Comparison of ENCODE assay signal across 11 mouse cellular contexts in the genomic region with DNA sequence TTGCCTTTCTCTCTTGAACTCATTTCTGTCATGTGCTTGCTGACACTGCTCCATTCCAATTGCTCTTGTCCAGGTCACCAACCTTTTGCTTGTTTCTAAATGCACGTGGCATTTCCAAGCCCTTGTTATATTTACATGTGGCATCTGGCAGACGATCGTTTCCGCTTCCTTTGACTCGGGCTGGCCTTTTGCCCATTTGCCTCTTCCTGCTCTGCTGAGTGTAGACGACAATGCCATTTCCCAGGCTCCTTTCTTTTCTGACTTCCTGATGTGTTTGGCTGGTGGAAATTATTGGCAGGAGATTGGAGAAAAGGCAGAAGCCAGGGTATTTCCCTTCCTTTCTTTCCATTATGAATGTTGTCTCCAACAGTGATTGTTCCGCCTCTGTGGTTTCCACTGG. TPM values are rescaled to one million over a fixed set of nuclear protein-coding genes. Genes with fewer than 3 reads are reported as not detected.
A peak's percentile ranks its signal among the peaks of the same experiment; 100 is the strongest.
DNase-seq lines count a peak whose midpoint lies in the region; ATAC-seq and TF ChIP-seq lines count a peak whose summit lies in the region.
"Had no signal": no experiment of that assay in that cellular context is flagged by ENCODE, and none has a peak within 500 bp of the region (broad histone marks: within the 10 kb centered on the region; RNA-seq: fewer than 3 reads in every experiment).

No protein-coding gene starts in this region.

- no peak overlapping the region for H3K4me3 ChIP-seq in kidney, postnatal 0 days (replicated peaks; ENCODE audit: low read depth, low read length)
- no peak overlapping the region for H3K4me3 ChIP-seq in limb, embryonic 10.5 days
- H3K4me3 ChIP-seq: midbrain, embryonic 12.5 days had no signal

- ATAC-seq in kidney, postnatal 0 days (replicated peaks; ENCODE audit: low FRiP score, low read depth) = no peak
- ATAC-seq in inflammation-experienced regulatory T-cells, adult 6 months = no peak
- ATAC-seq: forebrain, embryonic 14.5 days had no signal

- H3K9ac ChIP-seq in kidney, postnatal 0 days (ENCODE audit: low read depth, low read length) = no peak overlapping the region
- H3K9ac ChIP-seq: midbrain, embryonic 12.5 days had no signal

- no peak for TF ChIP-seq CTCF in kidney, postnatal 0 days (IDR thresholded peaks at IDR 0.05; ENCODE audit: low read depth)

- WGBS in kidney, postnatal 0 days = 65% methylated on average over 7 of the region's 7 CpGs
- WGBS in limb, embryonic 10.5 days = 85% methylated on average over 7 of the region's 7 CpGs

- DNase-seq in gastrocnemius, postnatal 10 days = peak; percentile 18
- no peak for DNase-seq in gastrocnemius, adult 8-10 months (ENCODE audit: low spot score in 2 of 2)
- DNase-seq in spleen, postnatal 36 days (ENCODE audit: low spot score in 2 of 2) = peak; percentile 8 to 19
- no peak for DNase-seq in spleen, postnatal 14 days (ENCODE audit: low spot score in 2 of 2)
- DNase-seq in kidney, postnatal 0 days (ENCODE audit: low spot score) = peak; percentile 16
- no peak for DNase-seq in limb, embryonic 10.5 days (ENCODE audit: low spot score)
- no peak for DNase-seq in spleen, adult 12 weeks (ENCODE audit: low spot score)

- H3K27me3 ChIP-seq in kidney, postnatal 0 days (ENCODE audit: insufficient read depth, low read length) = no peaks in the 10 kb centered on the region
- no peaks in the 10 kb centered on the region for H3K27me3 ChIP-seq in limb, embryonic 10.5 days (ENCODE audit: low read depth, poor library complexity, severe bottlenecking)
- H3K27me3 ChIP-seq: CH12.LX; midbrain, embryonic 12.5 days had no signal

- H3K9me3 ChIP-seq in kidney, postnatal 0 days (replicated peaks; ENCODE audit: low read length) = no peaks in the 10 kb centered on the region
- H3K9me3 ChIP-seq in limb, embryonic 10.5 days (replicated peaks) = no peaks in the 10 kb centered on the region
- H3K9me3 ChIP-seq: midbrain, embryonic 12.5 days had no signal

- no peak overlapping the region for H3K27ac ChIP-seq in kidney, postnatal 0 days
- H3K27ac ChIP-seq in limb, embryonic 10.5 days = no peak overlapping the region
- H3K27ac ChIP-seq: midbrain, embryonic 12.5 days had no signal

- no peak overlapping the region for H3K4me2 ChIP-seq in kidney, postnatal 0 days (ENCODE audit: low read length)
- H3K4me2 ChIP-seq: midbrain, embryonic 12.5 days had no signal

- no peaks in the 10 kb centered on the region for H3K4me1 ChIP-seq in kidney, postnatal 0 days (replicated peaks; ENCODE audit: insufficient read depth, low read length)
- H3K4me1 ChIP-seq in limb, embryonic 10.5 days = no peaks in the 10 kb centered on the region
- H3K4me1 ChIP-seq: midbrain, embryonic 12.5 days had no signal

- no peaks in the 10 kb centered on the region for H3K36me3 ChIP-seq in kidney, postnatal 0 days (ENCODE audit: insufficient read depth, low read length)
- H3K36me3 ChIP-seq in limb, embryonic 10.5 days = no peaks in the 10 kb centered on the region
- H3K36me3 ChIP-seq: midbrain, embryonic 12.5 days had no signal

RNA-seq across cellular contexts. Expression of a gene that starts 34.3 kb away (rescaled TPM):
- 10 to 100 TPM; 45.4 to 45.8 TPM for total RNA-seq in gastrocnemius, postnatal 10 days (2021)
- 10 to 100 TPM; 36.5 to 46.1 (median 38.1) TPM for total RNA-seq in gastrocnemius, adult 8-10 months (2022)
- polyA plus RNA-seq in kidney, postnatal 0 days (2015; fragmentation: Nextera tagmentation; extraction: Ambion mirVana) = 157 and 163 TPM in 2 replicates
- polyA plus RNA-seq in limb, embryonic 10.5 days (2016; fragmentation: Nextera tagmentation; extraction: Ambion mirVana) = 125 TPM in 2 replicates
- 100 to 1,000 TPM; 124 to 197 (median 127) TPM for polyA plus RNA-seq in inflammation-experienced regulatory T-cells, adult 6 months (2017; shearing (Covaris generic))

RNA-seq across cellular contexts. Expression of a gene that starts 34.5 kb away (rescaled TPM):
- 10 to 100 TPM; 12.1 to 13.8 TPM for total RNA-seq in gastrocnemius, postnatal 10 days (2021)
- 10 to 100 TPM in 3 of 4 experiments, 1 to 10 TPM in 1; 9.5 to 14.2 (median 10.5) TPM for total RNA-seq in gastrocnemius, adult 8-10 months (2022)
- 22.5 and 26.4 TPM in 2 replicates for polyA plus RNA-seq in kidney, postnatal 0 days (2015; fragmentation: Nextera tagmentation; extraction: Ambion mirVana)
- polyA plus RNA-seq in limb, embryonic 10.5 days (2016; fragmentation: Nextera tagmentation; extraction: Ambion mirVana) = 32.0 and 32.6 TPM in 2 replicates
- polyA plus RNA-seq in inflammation-experienced regulatory T-cells, adult 6 months (2017; shearing (Covaris generic)) = 10 to 100 TPM; 26.9 to 28.7 (median 27.7) TPM

RNA-seq across cellular contexts. Expression of a gene that starts 43.9 kb away (rescaled TPM):
- 100 to 1,000 TPM; 217 to 231 TPM for total RNA-seq in gastrocnemius, postnatal 10 days (2021)
- 10 to 100 TPM; 37.5 to 64.5 (median 44.7) TPM for total RNA-seq in gastrocnemius, adult 8-10 months (2022)
- 1,543 and 1,561 TPM in 2 replicates for polyA plus RNA-seq in kidney, postnatal 0 days (2015; fragmentation: Nextera tagmentation; extraction: Ambion mirVana)
- polyA plus RNA-seq in limb, embryonic 10.5 days (2016; fragmentation: Nextera tagmentation; extraction: Ambion mirVana) = 728 and 870 TPM in 2 replicates
- polyA plus RNA-seq in inflammation-experienced regulatory T-cells, adult 6 months (2017; shearing (Covaris generic)) = 1,000 to 10,000 TPM; 1,142 to 1,516 (median 1,275) TPM

Comparison
In these comparisons a context has a peak if more than half of its experiments do, and no peak if none do; other contexts are left out.
1. DNase-seq: peak in gastrocnemius, postnatal 10 days (single experiment), spleen, postnatal 36 days (2 of 2) and kidney, postnatal 0 days (single experiment); none in gastrocnemius, adult 8-10 months (0 of 2), spleen, postnatal 14 days (0 of 2), limb, embryonic 10.5 days (single experiment) and spleen, adult 12 weeks (single experiment).